Mouse (Mus musculus) mesoderm, embryonic 11.5 days (tissue): ENCODE data around the gene Gm20431.
"Not testable (repeated sequence)": the region's sequence is repeated elsewhere in the genome, so short reads cannot be mapped to it uniquely, and the experiment has no call there.

Experiments
- DNase-seq: peaks from one replicate; pipeline ENCODE4 v3.0.0-alpha.2; 2012; ENCODE audit warnings: low read depth, low spot score

Gm20431 gene

GRCm38 (mm10) chr2:167660611-167660971, 705 bp downstream of the Gm20431 start:
- DNase-seq = peak; percentile 37

GRCm38 (mm10) chr2:167659847-167660610, 1.3 kb downstream of the Gm20431 start:
- DNase-seq = peak; percentile 31

- no peak for DNase-seq
These were observed 2.0 kb downstream of the Gm20431 start for GRCm38 (mm10) chr2:167659177-167659846.

GRCm38 (mm10) chr2:167658712-167659111, 2.6 kb downstream of the Gm20431 start:
- DNase-seq = no peak

GRCm38 (mm10) chr2:167657973-167658372, 3.3 kb downstream of the Gm20431 start:
- no peak for DNase-seq

GRCm38 (mm10) chr2:167656629-167657478, 4.4 kb downstream of the Gm20431 start:
- DNase-seq = no peak

- DNase-seq = no peak
These were observed 6.2 kb downstream of the Gm20431 start for GRCm38 (mm10) chr2:167654911-167655600.

- DNase-seq = no peak
These were observed 8.6 kb downstream of the Gm20431 start for GRCm38 (mm10) chr2:167652694-167653093.

- DNase-seq = no peak
These were observed 9.7 kb downstream of the Gm20431 start for GRCm38 (mm10) chr2:167651622-167652021.

GRCm38 (mm10) chr2:167649290-167650032, 11.8 kb downstream of the Gm20431 start:
- no peak for DNase-seq

- DNase-seq = no peak
These were observed 14.9 kb downstream of the Gm20431 start for GRCm38 (mm10) chr2:167646411-167646810.

- DNase-seq = not testable (repeated sequence)
These were observed 17.8 kb downstream of the Gm20431 start for GRCm38 (mm10) chr2:167643356-167644052.

GRCm38 (mm10) chr2:167642164-167642563, 19.1 kb downstream of the Gm20431 start:
- DNase-seq = no peak

GRCm38 (mm10) chr2:167641337-167641736, 20.0 kb downstream of the Gm20431 start:
- DNase-seq = no peak

GRCm38 (mm10) chr2:167640279-167640678, 21.0 kb downstream of the Gm20431 start:
- DNase-seq = no peak

GRCm38 (mm10) chr2:167634865-167635512, 26.3 kb downstream of the Gm20431 start:
- no peak for DNase-seq

GRCm38 (mm10) chr2:167634338-167634770, 26.9 kb downstream of the Gm20431 start:
- peak; percentile 100 for DNase-seq

GRCm38 (mm10) chr2:167633537-167633872, 27.8 kb downstream of the Gm20431 start:
- DNase-seq = no peak

- no peak for DNase-seq
These were observed 28.4 kb downstream of the Gm20431 start for GRCm38 (mm10) chr2:167632731-167633536.
